Mouse (Mus musculus): ENCODE results near the gene Rhoq.

GRCm38 (mm10) chr17:86981701-86982100 lies 18.8 kb downstream of the Rhoq start:
- TF ChIP-seq POLR2A (IDR thresholded peaks at IDR 0.05; ENCODE audit: borderline replicate concordance, insufficient read depth, low read length) (no peak), CTCF (IDR thresholded peaks at IDR 0.05; ENCODE audit: borderline replicate concordance, insufficient read depth, low read depth, low read length) (no peak)

All from cerebellum, adult 2 months (tissue).